Mouse (Mus musculus): ENCODE results near the gene Usp7. TPM values are rescaled to one million over a fixed set of nuclear protein-coding genes. Genes with fewer than 3 reads are reported as not detected.

Usp7 gene
- total and polyA plus RNA-seq, 3 experiments = 94.2 to 425 (median 101) TPM

DNA sequence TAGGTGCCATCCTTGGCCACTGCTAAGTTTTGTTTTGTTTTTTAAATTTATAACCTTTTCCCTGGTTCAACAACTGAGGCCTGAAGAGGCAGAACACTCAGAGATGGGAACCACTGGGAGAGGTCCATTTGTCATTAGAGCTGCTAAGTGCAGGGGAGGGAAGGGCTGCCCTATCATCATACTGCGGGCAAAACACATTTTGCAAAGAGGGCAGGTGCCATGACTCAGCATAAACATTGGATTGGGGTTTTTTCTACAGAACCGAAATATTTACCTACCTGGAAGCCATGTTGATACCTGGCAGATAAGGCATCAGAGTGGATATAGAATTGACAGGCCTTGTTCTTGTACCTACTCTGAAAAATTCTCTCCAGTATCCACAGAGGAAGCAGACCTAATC lies 45.6 kb downstream of the Usp7 start:
- Histone ChIP-seq H3K36me3 (ENCODE audit: control insufficient read depth in 1 of 2, insufficient read depth in 2 of 2, low read length in 2 of 2) (peaks cover 0 to 41% of the 10 kb centered on the region in 2 experiments; a peak in 2 of 4 replicates), H3K27me3 (ENCODE audit: control insufficient read depth in 1 of 2, insufficient read depth in 2 of 2, low read length in 2 of 2) (no peaks in the 10 kb centered on the region), H3K4me3 (ENCODE audit: control insufficient read depth in 1 of 2, insufficient read depth in 1 of 2, low read depth in 2 of 2, low read length in 2 of 2) (no peak overlapping the region), H3K4me1 (ENCODE audit: control insufficient read depth in 1 of 2, insufficient read depth in 2 of 2, low read length in 2 of 2) (peaks cover 20 to 46% of the 10 kb centered on the region in 2 experiments), H3K9ac (ENCODE audit: control insufficient read depth, low read depth, low read length, poor library complexity, severe bottlenecking) (no peak overlapping the region), H3K9me3 (replicated peaks; ENCODE audit: insufficient read depth, low read length) (no peaks in the 10 kb centered on the region), H3K79me2 (ENCODE audit: control insufficient read depth, insufficient read depth, low read length, poor library complexity) (no peaks in the 10 kb centered on the region), H3K27ac (ENCODE audit: control insufficient read depth, low read depth, low read length) (peak overlapping the region; percentile 81; the same call in 1 of the 2 replicates)
- DNase-seq (ENCODE audit: low read depth, low spot score) = peak; percentile 47
- TF ChIP-seq EP300 (IDR thresholded peaks at IDR 0.05; ENCODE audit: low read depth in 1 of 2, low read length in 2 of 2) (peak; percentile 24 to 49; a peak in 1 of 4 replicates), CTCF (IDR thresholded peaks at IDR 0.05 in 2 of 3, conservative IDR thresholded peaks at IDR 0.05 in 1 of 3; ENCODE audit: control insufficient read depth in 1 of 3, insufficient read depth in 1 of 3, low read depth in 2 of 3, low read length in 3 of 3, poor library complexity in 1 of 3, severe bottlenecking in 1 of 3) (no peak), MAX (IDR thresholded peaks at IDR 0.05; ENCODE audit: low read length) (no peak), POLR2A (IDR thresholded peaks at IDR 0.05; ENCODE audit: control insufficient read depth in 1 of 2, insufficient read depth in 1 of 2, low read depth in 1 of 2, low read length in 2 of 2, poor library complexity in 1 of 2) (no peak), JUND (IDR thresholded peaks at IDR 0.05; ENCODE audit: low read depth, low read length) (no peak), MAZ (IDR thresholded peaks at IDR 0.05; ENCODE audit: low read depth, low read length) (no peak), HCFC1 (IDR thresholded peaks at IDR 0.05; ENCODE audit: low read depth, low read length) (no peak), UBTF (IDR thresholded peaks at IDR 0.05; ENCODE audit: borderline replicate concordance, insufficient read depth, low read depth, low read length) (no peak), USF1 (IDR thresholded peaks at IDR 0.05; ENCODE audit: low read depth, low read length) (no peak), GABPA (IDR thresholded peaks at IDR 0.05; ENCODE audit: low read depth, low read length) (peak; percentile 85), ZNF384 (IDR thresholded peaks at IDR 0.05; ENCODE audit: low read depth, low read length) (peak; percentile 49), GATA1 (IDR thresholded peaks at IDR 0.05; ENCODE audit: low read depth, low read length) (peak; percentile 44; the same call in 1 of the 2 replicates), SIN3A (IDR thresholded peaks at IDR 0.05; ENCODE audit: low read length) (no peak), MAFK (IDR thresholded peaks at IDR 0.05; ENCODE audit: borderline replicate concordance, low read depth, low read length) (peak; percentile 54; the same call in 1 of the 2 replicates), MEF2A (IDR thresholded peaks at IDR 0.05; ENCODE audit: extremely low read depth, insufficient replicate concordance, low read depth, low read length, poor library complexity, severe bottlenecking) (no peak), RAD21 (IDR thresholded peaks at IDR 0.05; ENCODE audit: low read depth, low read length) (no peak), KAT2A (conservative IDR thresholded peaks at IDR 0.05; ENCODE audit: low read depth, low read length) (no peak), MYB (IDR thresholded peaks at IDR 0.05; ENCODE audit: low read depth, low read length) (no peak), TAL1 (IDR thresholded peaks at IDR 0.05; ENCODE audit: low read length) (no peak; the same call in 1 of the 2 replicates), TCF12 (IDR thresholded peaks at IDR 0.05; ENCODE audit: low read depth, low read length) (peak; percentile 28; the same call in 1 of the 2 replicates), E2F4 (IDR thresholded peaks at IDR 0.05; ENCODE audit: borderline replicate concordance, low read depth, low read length) (no peak), SMC3 (IDR thresholded peaks at IDR 0.05; ENCODE audit: low read depth, low read length) (no peak), RCOR1 (IDR thresholded peaks at IDR 0.05; ENCODE audit: low read depth, low read length) (no peak), ZC3H11A (IDR thresholded peaks at IDR 0.05; ENCODE audit: low read depth, low read length) (no peak), NRF1 (IDR thresholded peaks at IDR 0.05; ENCODE audit: insufficient read depth, low read depth, low read length, poor library complexity, severe bottlenecking) (no peak), MYC (IDR thresholded peaks at IDR 0.05; ENCODE audit: low read depth, low read length) (no peak), POLR2AphosphoS2 (IDR thresholded peaks at IDR 0.05; ENCODE audit: low read length) (no peak), CHD1 (IDR thresholded peaks at IDR 0.05; ENCODE audit: low read depth, low read length) (no peak), BHLHE40 (IDR thresholded peaks at IDR 0.05; ENCODE audit: borderline replicate concordance, low read depth, low read length) (no peak), TBP (IDR thresholded peaks at IDR 0.05; ENCODE audit: low read depth, low read length) (no peak), CHD2 (IDR thresholded peaks at IDR 0.05; ENCODE audit: low read length) (no peak), ZMIZ1 (IDR thresholded peaks at IDR 0.05; ENCODE audit: low read depth, low read length) (no peak), ZKSCAN1 (IDR thresholded peaks at IDR 0.05; ENCODE audit: low read depth, low read length) (no peak), ELF1 (IDR thresholded peaks at IDR 0.05; ENCODE audit: low read depth, low read length) (no peak), NELFE (IDR thresholded peaks at IDR 0.05; ENCODE audit: low read depth, low read length) (no peak), USF2 (IDR thresholded peaks at IDR 0.05; ENCODE audit: borderline replicate concordance in 1 of 2, insufficient read depth in 1 of 2, low read depth in 1 of 2, low read length in 2 of 2) (no peak), MXI1 (IDR thresholded peaks at IDR 0.05; ENCODE audit: low read depth, low read length) (no peak; the same call in 1 of the 2 replicates), ETS1 (IDR thresholded peaks at IDR 0.05; ENCODE audit: low read depth, low read length) (peak; percentile 27; the same call in 1 of the 2 replicates)

Measured in MEL (cell line).